Mouse (Mus musculus) mesoderm, embryonic 11.5 days (tissue): Measurements from ENCODE around the gene Tas2r129.
"Not testable (repeated sequence)": the region's sequence is repeated elsewhere in the genome, so short reads cannot be mapped to it uniquely, and the experiment has no call there.

Experiments used
- DNase-seq: peaks from one replicate; pipeline ENCODE4 v3.0.0-alpha.2; 2012; ENCODE audit warnings: low read depth, low spot score

The Tas2r129 gene

GRCm38 (mm10) chr6:132950802-132951201 lies at the start of gene Tas2r129:
Gene Tas2r129, plus strand, starts transcription at chr6:132951102.
- DNase-seq: no peak

GRCm38 (mm10) chr6:132909351-132909750 lies 41.6 kb upstream of the Tas2r129 start, which contains the start of gene Tas2r125:
Gene Tas2r125, plus strand, starts transcription at chr6:132909651.
- DNase-seq: no peak

- not testable (repeated sequence) for DNase-seq
Observed at GRCm38 (mm10) chr6:132941376-132941775, 9.5 kb upstream of the Tas2r129 start.

GRCm38 (mm10) chr6:132957819-132958218 lies 6.9 kb downstream of the Tas2r129 start, which contains the start of gene Tas2r131:
Gene Tas2r131, minus strand, starts transcription at chr6:132957919.
- no peak for DNase-seq

- no peak for DNase-seq
Observed at GRCm38 (mm10) chr6:132980865-132981264, 30.0 kb downstream of the Tas2r129 start, which contains the start of gene Tas2r109. Gene Tas2r109, minus strand, starts transcription at chr6:132980965.
